Mouse (Mus musculus) ES-E14 (cell line): Measurements from ENCODE around the gene Sun1. TPM values are rescaled to one million over a fixed set of nuclear protein-coding genes. Genes with fewer than 3 reads are reported as not detected.

Experiments used
- DNase-seq: peaks from one replicate; pipeline ENCODE4 v3.0.0-alpha.2; 2013; ENCODE audit warnings: low read depth, low spot score
- H3K27ac ChIP-seq: 2 replicates; pipeline ENCODE4 v1.5.1; 2012; ENCODE audit warnings: low read depth, mild to moderate bottlenecking, low read length, moderate library complexity, mixed read lengths; ENCODE audit not compliant: poor library complexity, insufficient read depth, severe bottlenecking
- H3K36me3 ChIP-seq: 2 replicates; pipeline ENCODE4 v1.6.1; 2012; ENCODE audit warnings: mild to moderate bottlenecking, low read length, moderate library complexity, mixed read lengths; ENCODE audit not compliant: control insufficient read depth, poor library complexity, insufficient read depth, severe bottlenecking
- H3K4me1 ChIP-seq, 2 experiments: fragments of 150-350 bp in 1 of 2; sonication (generic) in 1 of 2; 2 replicates each; pipeline ENCODE4 v1.6.1; 2012; ENCODE audit warnings: low read length in 2 of 2, mild to moderate bottlenecking in 1 of 2, mixed read lengths in 1 of 2; ENCODE audit not compliant: control insufficient read depth in 2 of 2, insufficient read depth in 2 of 2, poor library complexity in 1 of 2
- H3K4me3 ChIP-seq, 2 experiments: fragments of 150-350 bp in 1 of 2; sonication (generic) in 1 of 2; 2 replicates each; pipeline ENCODE4 v1.5.1; 2012; ENCODE audit warnings: low read length in 2 of 2, low read depth in 1 of 2, mild to moderate bottlenecking in 1 of 2, mixed read lengths in 1 of 2; ENCODE audit not compliant: insufficient read depth in 1 of 2, poor library complexity in 1 of 2, severe bottlenecking in 1 of 2
- H3K9ac ChIP-seq: 2 replicates; pipeline ENCODE4 v1.6.1; 2012; ENCODE audit warnings: low read depth, mild to moderate bottlenecking, low read length, mixed read lengths; ENCODE audit not compliant: poor library complexity, insufficient read depth, severe bottlenecking
- H3K9me3 ChIP-seq: fragments of 150-350 bp; sonication (generic); 2 replicates; pipeline ENCODE4 v1.6.1; 2012; ENCODE audit warnings: low read depth, mild to moderate bottlenecking, low read length; ENCODE audit not compliant: control insufficient read depth, insufficient read depth
- CHD2 ChIP-seq: IDR thresholded peaks from 2 replicates; pipeline ENCODE4 v1.6.1; 2014; ENCODE audit warnings: mild to moderate bottlenecking, low read depth, low read length, inconsistent platforms
- HCFC1 ChIP-seq: IDR thresholded peaks from 2 replicates; pipeline ENCODE4 v1.6.1; 2012; ENCODE audit warnings: low read length, inconsistent platforms, borderline replicate concordance; ENCODE audit not compliant: insufficient read depth
- MAFK ChIP-seq: IDR thresholded peaks from 2 replicates; pipeline ENCODE4 v1.6.1; 2014; ENCODE audit warnings: mild to moderate bottlenecking, low read depth, low read length, inconsistent platforms; ENCODE audit not compliant: insufficient read depth
- ZC3H11A ChIP-seq: IDR thresholded peaks from 2 replicates; pipeline ENCODE4 v1.6.1; 2012; ENCODE audit warnings: low read depth, mild to moderate bottlenecking, inconsistent platforms, low read length, borderline replicate concordance
- ZNF384 ChIP-seq: IDR thresholded peaks from 2 replicates; pipeline ENCODE4 v1.6.1; 2012; ENCODE audit warnings: low read depth, low read length, inconsistent platforms
- in situ Hi-C, 2 experiments: fragments of 600-800 bp; cut with MboI; formaldehyde crosslinking; loops; one replicate each; pipeline ENCODE4 v1.15.1; 2025; ENCODE audit warnings: low sequenced_read_pairs in 2 of 2, inconsistent platforms in 1 of 2; ENCODE audit not compliant: unreplicated experiment in 2 of 2
- total RNA-seq: library from RNA; depleted of rRNA; stranded (reverse); fragments of 300-350 nt; gene quantifications from 2 replicates; pipeline ENCODE4 v1.2.3, GENCODE M21; 2012

Gene Sun1
- total RNA-seq, 1 experiment: 183 TPM

- TF ChIP-seq CHD2: no peak
- TF ChIP-seq ZC3H11A: no peak
- TF ChIP-seq ZNF384: no peak
- no peak for TF ChIP-seq MAFK
- TF ChIP-seq HCFC1: no peak
- peaks cover 11% of the 10 kb centered on the region; the same call in 1 of the 2 replicates for H3K36me3 ChIP-seq
- peaks cover 0 to 13% of the 10 kb centered on the region in 2 experiments; a peak in 3 of 4 replicates for H3K4me1 ChIP-seq
- no peak overlapping the region for H3K4me3 ChIP-seq
- DNase-seq: no peak
- H3K9ac ChIP-seq: no peak overlapping the region
- no peak overlapping the region for H3K27ac ChIP-seq
- H3K9me3 ChIP-seq: no peaks in the 10 kb centered on the region
- in situ Hi-C loops: no loop called here
Measured at GRCm38 (mm10) chr5:139208871-139209684, 8.6 kb downstream of the Sun1 start.

- Histone ChIP-seq H3K4me1 (peaks cover 0 to 13% of the 10 kb centered on the region in 2 experiments; a peak in 3 of 4 replicates), H3K9ac (no peak overlapping the region), H3K36me3 (peaks cover 11% of the 10 kb centered on the region; the same call in 1 of the 2 replicates), H3K4me3 (no peak overlapping the region), H3K27ac (no peak overlapping the region), H3K9me3 (no peaks in the 10 kb centered on the region)
- in situ Hi-C loops: no loop called here
- no peak for DNase-seq
- no peak for TF ChIP-seq ZNF384
- no peak for TF ChIP-seq HCFC1
- TF ChIP-seq MAFK: no peak
- TF ChIP-seq CHD2: no peak
- no peak for TF ChIP-seq ZC3H11A
Measured at GRCm38 (mm10) chr5:139209685-139210026, 9.2 kb downstream of the Sun1 start.

- DNase-seq: no peak
- in situ Hi-C loops: no loop called here
- no peaks in the 10 kb centered on the region for H3K9me3 ChIP-seq
- no peak overlapping the region for H3K4me3 ChIP-seq
- TF ChIP-seq MAFK: no peak
- no peak for TF ChIP-seq HCFC1
- no peak for TF ChIP-seq ZNF384
- no peak for TF ChIP-seq CHD2
- TF ChIP-seq ZC3H11A: no peak
- no peak overlapping the region for H3K9ac ChIP-seq
- peaks cover 0 to 6% of the 10 kb centered on the region in 2 experiments; a peak in 2 of 4 replicates for H3K4me1 ChIP-seq
- H3K27ac ChIP-seq: no peak overlapping the region
- H3K36me3 ChIP-seq: peaks cover 29% of the 10 kb centered on the region; the same call in 1 of the 2 replicates
Measured at GRCm38 (mm10) chr5:139211737-139212385, 11.4 kb downstream of the Sun1 start.

- in situ Hi-C loops: no loop called here
- H3K9me3 ChIP-seq: no peaks in the 10 kb centered on the region
- no peak overlapping the region for H3K27ac ChIP-seq
- H3K36me3 ChIP-seq: peaks cover 31% of the 10 kb centered on the region; the same call in 1 of the 2 replicates
- H3K9ac ChIP-seq: no peak overlapping the region
- no peak for DNase-seq
- no peaks in the 10 kb centered on the region for H3K4me1 ChIP-seq
- TF ChIP-seq ZC3H11A (no peak), ZNF384 (no peak)
- no peak overlapping the region for H3K4me3 ChIP-seq
Measured at GRCm38 (mm10) chr5:139214298-139214697, 13.9 kb downstream of the Sun1 start.
